Mouse (Mus musculus) myocyte (in vitro differentiated cells): ENCODE results near the gene Gm13889. TPM values are rescaled to one million over a fixed set of nuclear protein-coding genes. Genes with fewer than 3 reads are reported as not detected.

ENCODE experiments used
- H3K27me3 ChIP-seq: one replicate; pipeline ENCODE4 v1.6.1; 2011; ENCODE audit not compliant: control insufficient read depth, insufficient read depth, insufficient read length
- H3K36me3 ChIP-seq: one replicate; pipeline ENCODE4 v1.6.1; 2011; ENCODE audit not compliant: control insufficient read depth, insufficient read depth
- H3K4me2 ChIP-seq: one replicate; pipeline ENCODE4 v1.6.1; 2011; ENCODE audit warnings: low read depth, control low read depth
- H3K4me3 ChIP-seq: one replicate; pipeline ENCODE4 v1.5.1; 2011; ENCODE audit warnings: mild to moderate bottlenecking, control low read depth, moderate library complexity
- H3K79me2 ChIP-seq: one replicate; pipeline ENCODE4 v1.6.1; 2011; ENCODE audit not compliant: control insufficient read depth, insufficient read depth
- H3ac ChIP-seq: one replicate; pipeline ENCODE4 v1.6.1; 2011; ENCODE audit not compliant: control insufficient read depth, insufficient read length
- CEBPB ChIP-seq: IDR thresholded peaks from 2 replicates; pipeline ENCODE4 v1.6.1; 2011; ENCODE audit warnings: mild to moderate bottlenecking, moderate library complexity; ENCODE audit not compliant: poor library complexity, insufficient read depth, severe bottlenecking
- E2F4 ChIP-seq: IDR thresholded peaks from one replicate; pipeline ENCODE4 v1.6.1; 2011; ENCODE audit warnings: mild to moderate bottlenecking, control low read depth, moderate library complexity; ENCODE audit not compliant: insufficient read depth
- MAX ChIP-seq: IDR thresholded peaks from one replicate; pipeline ENCODE4 v1.6.1; 2011; ENCODE audit warnings: low read depth, mild to moderate bottlenecking, control low read depth
- MYOD1 ChIP-seq, 3 experiments: IDR thresholded peaks; one replicate each; pipeline ENCODE4 v1.6.1; 2011; ENCODE audit warnings: control low read depth in 2 of 3, low read depth in 2 of 3, mild to moderate bottlenecking in 2 of 3, moderate library complexity in 1 of 3; ENCODE audit not compliant: insufficient read length in 2 of 3, control insufficient read depth in 1 of 3
- MYOG ChIP-seq, 3 experiments: IDR thresholded peaks; one replicate each; pipeline ENCODE4 v1.6.1; 2011; ENCODE audit warnings: control low read depth in 2 of 3, low read depth in 2 of 3, mild to moderate bottlenecking in 2 of 3; ENCODE audit not compliant: insufficient read length in 2 of 3, control insufficient read depth in 1 of 3, insufficient read depth in 1 of 3
- POLR2A ChIP-seq: IDR thresholded peaks from one replicate; pipeline ENCODE4 v1.6.1; 2011; ENCODE audit warnings: low read depth, mild to moderate bottlenecking, control low read depth, moderate library complexity; ENCODE audit not compliant: insufficient read length
- POLR2AphosphoS2 ChIP-seq: IDR thresholded peaks from one replicate; pipeline ENCODE4 v1.6.1; 2011; ENCODE audit warnings: low read depth, control low read depth; ENCODE audit not compliant: insufficient read length
- REST ChIP-seq: IDR thresholded peaks from one replicate; pipeline ENCODE4 v1.6.1; 2011; ENCODE audit warnings: mild to moderate bottlenecking, control low read depth, moderate library complexity; ENCODE audit not compliant: insufficient read depth, insufficient read length
- SRF ChIP-seq: IDR thresholded peaks from one replicate; pipeline ENCODE4 v1.6.1; 2011; ENCODE audit warnings: low read depth; ENCODE audit not compliant: control insufficient read depth, insufficient read length
- TCF12 ChIP-seq: IDR thresholded peaks from one replicate; pipeline ENCODE4 v1.6.1; 2011; ENCODE audit warnings: mild to moderate bottlenecking, control low read depth; ENCODE audit not compliant: poor library complexity, insufficient read depth, severe bottlenecking
- TCF3 ChIP-seq: IDR thresholded peaks from one replicate; pipeline ENCODE4 v1.6.1; 2011; ENCODE audit warnings: low read depth, control low read depth; ENCODE audit not compliant: insufficient read length
- USF1 ChIP-seq: IDR thresholded peaks from one replicate; pipeline ENCODE4 v1.6.1; 2011; ENCODE audit warnings: low read depth, mild to moderate bottlenecking, control low read depth, moderate library complexity
- polyA plus RNA-seq: library from polyadenylated mRNA; unstranded; fragments of >200 nt; fragmentation: generic; extraction: Trizol; gene quantifications from one replicate; pipeline ENCODE4 v1.2.1, GENCODE M21; 2012; ENCODE audit warnings: missing spikeins

Gm13889 gene
- polyA plus RNA-seq, 1 experiment, result 6.1 TPM

DNA sequence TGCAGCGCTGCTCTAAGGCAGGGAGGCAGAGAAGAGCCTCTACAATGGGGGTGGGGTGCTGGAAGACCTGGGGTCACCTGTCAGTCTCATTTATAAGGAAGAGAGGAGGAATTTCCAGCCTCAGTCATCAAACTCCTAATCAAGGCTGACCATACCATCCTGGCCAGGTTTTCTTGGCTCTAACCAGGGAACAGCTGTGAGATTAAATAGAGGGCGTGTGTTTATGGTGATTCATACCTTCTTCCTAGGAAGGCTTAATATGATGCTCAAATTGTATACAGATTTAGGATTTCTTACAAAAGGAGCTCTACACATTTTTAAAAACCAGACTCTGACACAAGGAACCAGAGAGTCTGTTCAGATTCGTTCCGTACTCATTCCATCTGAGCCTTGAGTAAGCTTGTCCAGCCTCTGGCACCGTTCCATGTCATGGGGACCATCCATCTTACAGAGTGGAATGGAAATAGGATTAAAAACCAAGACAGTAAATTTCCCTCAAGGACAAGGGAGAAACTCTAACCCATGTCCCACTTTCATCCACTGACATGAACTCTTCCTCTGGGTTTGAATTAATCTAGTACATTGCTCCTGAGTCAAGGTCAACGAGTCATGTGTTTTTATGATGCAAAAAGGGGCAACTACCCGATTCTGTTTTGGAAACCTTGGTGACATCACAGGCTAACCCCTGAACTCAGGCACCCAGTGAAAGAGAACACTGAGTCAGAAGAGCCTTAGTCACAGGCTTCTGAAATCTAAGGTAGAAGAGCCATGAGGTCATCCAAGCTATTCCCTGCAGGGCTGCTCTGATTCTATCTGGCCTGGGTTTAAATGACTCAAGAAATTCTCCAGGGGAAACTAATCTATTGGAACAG is 22.5 kb upstream of the Gm13889 start:
- no peak overlapping the region for H3K4me3 ChIP-seq
- no peak overlapping the region for H3ac ChIP-seq
- TF ChIP-seq TCF3, result no peak
- peak; percentile 40 for TF ChIP-seq TCF12
- no peak for TF ChIP-seq POLR2A
- TF ChIP-seq MYOG (IDR thresholded peaks at IDR 0.05; ENCODE audit: control insufficient read depth in 1 of 3, insufficient read depth in 1 of 3, insufficient read length in 2 of 3, low read depth in 2 of 3), result peak in 1 of 3 experiments; percentile 58
- TF ChIP-seq POLR2AphosphoS2, result no peak
- TF ChIP-seq USF1, result no peak
- no peak for TF ChIP-seq SRF
- peak; percentile 98 for TF ChIP-seq CEBPB
- peak in 2 of 3 experiments; percentile 58 to 64 for TF ChIP-seq MYOD1 (IDR thresholded peaks at IDR 0.05; ENCODE audit: control insufficient read depth in 1 of 3, insufficient read length in 2 of 3, low read depth in 2 of 3)
- TF ChIP-seq MAX, result no peak
- no peaks in the 10 kb centered on the region for H3K27me3 ChIP-seq
- H3K4me2 ChIP-seq, result peak overlapping the region; percentile 55
- H3K79me2 ChIP-seq, result no peaks in the 10 kb centered on the region
- H3K36me3 ChIP-seq, result peaks cover 37% of the 10 kb centered on the region

DNA sequence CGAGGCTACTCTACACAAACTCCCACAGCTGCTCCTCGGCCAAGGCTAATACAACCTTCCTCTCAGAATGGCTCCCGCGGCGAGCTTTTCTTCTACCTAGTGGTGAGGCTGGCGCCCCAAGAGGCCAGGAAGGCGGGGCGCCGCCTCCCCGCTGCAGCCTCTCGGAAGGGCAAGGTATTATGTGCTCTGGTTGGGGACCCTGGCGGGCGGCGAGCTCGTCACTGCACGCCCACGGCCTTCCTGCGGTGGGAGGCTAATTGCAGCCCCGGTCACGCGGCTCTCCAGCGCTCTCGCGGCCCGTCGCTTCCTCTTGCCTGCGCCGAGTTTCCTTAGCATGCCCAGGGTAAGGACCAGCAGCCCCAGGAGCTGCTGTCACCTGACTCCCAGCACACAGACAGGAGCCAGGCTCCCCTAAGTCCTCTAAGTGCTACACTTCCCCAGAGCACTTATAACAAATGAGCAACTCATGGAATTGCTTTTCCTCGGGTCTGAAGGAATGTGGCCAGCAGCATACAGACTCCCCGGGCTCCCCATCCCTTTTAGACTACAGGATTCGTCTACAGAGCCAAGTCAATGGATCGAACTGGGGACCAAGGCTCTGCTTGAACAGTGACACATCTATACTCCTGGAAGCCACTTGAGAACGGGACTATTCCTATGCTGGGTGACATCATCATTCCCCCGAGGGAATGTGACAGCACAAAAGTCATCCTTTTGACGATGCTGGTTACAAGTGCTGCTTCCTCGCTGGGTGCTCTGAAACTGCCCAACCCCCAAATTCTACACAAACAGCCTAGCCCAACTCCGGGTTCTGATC is 19.6 kb upstream of the Gm13889 start:
- peak overlapping the region; percentile 83 for H3K4me2 ChIP-seq
- H3K79me2 ChIP-seq, result no peaks in the 10 kb centered on the region
- H3ac ChIP-seq, result no peak overlapping the region
- peaks cover 15% of the 10 kb centered on the region for H3K36me3 ChIP-seq
- no peaks in the 10 kb centered on the region for H3K27me3 ChIP-seq
- peak overlapping the region; percentile 4 for H3K4me3 ChIP-seq
- TF ChIP-seq POLR2A (peak; percentile 40), MAX (no peak)

DNA sequence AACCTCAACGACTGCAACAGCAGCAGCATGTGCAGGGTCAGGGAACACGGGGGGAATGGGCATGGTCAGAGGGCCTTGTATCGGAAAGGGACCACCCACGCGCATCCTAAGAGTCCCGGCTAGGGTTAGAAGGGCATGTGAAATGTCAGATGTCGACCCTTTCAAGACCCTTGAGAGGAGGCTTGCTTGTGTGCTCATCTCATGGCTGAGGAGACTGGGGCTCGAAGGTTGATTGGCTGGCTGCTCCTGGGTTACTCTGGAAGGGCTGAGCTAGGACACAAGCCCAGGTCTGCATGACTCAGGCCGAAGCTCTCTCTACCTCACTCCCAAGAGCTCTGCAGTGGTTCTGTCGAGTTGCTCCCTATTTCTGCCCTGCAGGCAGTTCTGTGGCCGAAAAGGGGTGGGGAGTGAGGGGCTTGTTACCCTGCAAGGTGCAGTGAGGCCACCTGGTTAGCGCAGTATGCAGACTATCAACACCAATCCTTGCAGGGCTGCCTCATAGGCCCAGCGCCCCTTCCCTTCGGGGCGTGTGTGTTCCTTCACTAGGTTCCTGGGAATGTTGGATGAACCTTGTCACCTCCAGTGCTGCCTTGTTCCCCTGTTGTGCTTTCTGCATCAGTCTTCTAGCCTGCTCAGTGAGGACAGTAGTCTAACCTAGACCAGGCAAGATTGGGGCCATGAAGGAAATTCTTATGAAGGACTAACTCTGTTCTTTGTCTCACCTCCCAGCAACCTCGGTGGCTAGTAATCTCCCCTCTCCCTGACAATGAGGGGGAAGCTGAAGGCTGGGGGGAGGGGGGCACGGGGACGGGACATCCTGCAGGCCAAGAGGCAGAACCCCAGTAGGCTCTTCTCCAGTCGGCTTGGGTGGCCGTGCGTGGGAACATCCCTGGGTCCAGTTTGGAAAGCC is 18.8 kb upstream of the Gm13889 start:
- H3ac ChIP-seq, result no peak overlapping the region
- TF ChIP-seq CEBPB, result no peak
- TF ChIP-seq USF1, result no peak
- TF ChIP-seq POLR2A, result no peak
- no peak for TF ChIP-seq TCF12
- TF ChIP-seq E2F4, result no peak
- no peak for TF ChIP-seq MAX
- no peak for TF ChIP-seq POLR2AphosphoS2
- TF ChIP-seq MYOD1 (IDR thresholded peaks at IDR 0.05; ENCODE audit: control insufficient read depth in 1 of 3, insufficient read length in 2 of 3, low read depth in 2 of 3), result no peak
- no peak for TF ChIP-seq SRF
- peaks cover 6% of the 10 kb centered on the region for H3K36me3 ChIP-seq
- H3K4me2 ChIP-seq, result peak overlapping the region; percentile 83
- H3K27me3 ChIP-seq, result no peaks in the 10 kb centered on the region
- peak overlapping the region; percentile 4 for H3K4me3 ChIP-seq
- no peaks in the 10 kb centered on the region for H3K79me2 ChIP-seq

DNA sequence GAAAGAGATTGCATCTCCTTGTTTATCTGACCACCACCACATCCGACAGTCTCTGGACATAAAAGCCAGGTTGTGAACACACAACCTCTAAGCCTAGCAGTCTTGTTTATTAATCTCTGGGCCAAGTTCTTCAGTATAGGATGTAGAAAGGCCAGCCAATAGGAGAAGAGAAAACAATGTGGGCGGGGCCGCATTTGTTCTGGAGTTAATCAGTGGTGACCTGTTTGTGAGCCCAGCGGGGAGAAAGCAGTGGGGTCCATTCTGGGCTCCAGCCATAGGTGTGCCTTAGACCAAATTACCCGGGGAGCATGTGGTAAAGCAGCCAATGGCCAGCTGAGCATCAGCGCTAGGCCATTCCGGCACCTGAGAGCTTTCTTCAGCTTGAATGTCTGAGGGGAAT is 18.0 kb upstream of the Gm13889 start:
- Histone ChIP-seq H3K4me3 (no peak overlapping the region), H3K4me2 (no peak overlapping the region), H3K79me2 (no peaks in the 10 kb centered on the region), H3ac (no peak overlapping the region), H3K36me3 (no peaks in the 10 kb centered on the region), H3K27me3 (no peaks in the 10 kb centered on the region)
- TF ChIP-seq USF1 (no peak), TCF12 (no peak), E2F4 (no peak)

DNA sequence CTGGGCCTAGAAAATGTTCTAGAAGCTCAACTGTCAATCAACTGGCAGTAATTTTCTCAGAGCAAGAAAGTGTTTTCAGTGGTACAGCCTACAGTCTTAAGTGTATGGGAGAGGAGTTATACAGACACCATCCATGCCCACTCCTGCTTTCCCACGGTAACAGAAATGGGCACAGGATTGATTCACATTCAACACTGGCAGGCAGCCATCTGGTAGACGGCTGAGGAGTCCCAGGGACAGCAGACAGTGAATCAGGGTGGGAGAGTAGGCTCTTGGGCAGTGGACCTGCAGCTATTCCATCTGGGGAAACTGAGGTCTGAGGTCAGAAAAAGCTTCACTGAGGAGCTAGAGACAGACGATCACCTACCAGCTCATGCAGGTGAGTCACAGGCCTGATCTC is 14.6 kb upstream of the Gm13889 start:
- H3ac ChIP-seq, result no peak overlapping the region
- TF ChIP-seq REST (no peak), E2F4 (no peak), TCF12 (no peak), MYOD1 (IDR thresholded peaks at IDR 0.05; ENCODE audit: control insufficient read depth in 1 of 3, insufficient read length in 2 of 3, low read depth in 2 of 3) (no peak), TCF3 (no peak), USF1 (no peak)
- H3K4me3 ChIP-seq, result no peak overlapping the region
- H3K4me2 ChIP-seq, result no peak overlapping the region
- no peaks in the 10 kb centered on the region for H3K79me2 ChIP-seq
- H3K36me3 ChIP-seq, result no peaks in the 10 kb centered on the region
- no peaks in the 10 kb centered on the region for H3K27me3 ChIP-seq
